Mouse (Mus musculus): ENCODE measurements around the gene Pds5b.
"Not testable (repeated sequence)": the region's sequence is repeated elsewhere in the genome, so short reads cannot be mapped to it uniquely, and the experiment has no call there.

Gene Pds5b

GRCm38 (mm10) chr5:150702714-150703113 lies 29.2 kb downstream of the Pds5b start:
- DNase-seq (ENCODE audit: low read depth, low spot score) = peak; percentile 75

GRCm38 (mm10) chr5:150706651-150707050 lies 33.1 kb downstream of the Pds5b start:
- peak; percentile 49 for DNase-seq (ENCODE audit: low read depth, low spot score)

- not testable (repeated sequence) for DNase-seq (ENCODE audit: low read depth, low spot score)
Observed at GRCm38 (mm10) chr5:150707181-150707580, 33.6 kb downstream of the Pds5b start.

GRCm38 (mm10) chr5:150711503-150711902 lies 38.0 kb downstream of the Pds5b start:
- DNase-seq (ENCODE audit: low read depth, low spot score) = no peak

GRCm38 (mm10) chr5:150713431-150713830 lies 39.9 kb downstream of the Pds5b start:
- peak; percentile 36 for DNase-seq (ENCODE audit: low read depth, low spot score)

- peak; percentile 86 for DNase-seq (ENCODE audit: low read depth, low spot score)
Observed at GRCm38 (mm10) chr5:150717775-150718174, 44.2 kb downstream of the Pds5b start.

- DNase-seq (ENCODE audit: low read depth, low spot score) = no peak
Observed at GRCm38 (mm10) chr5:150724641-150725040, 51.1 kb downstream of the Pds5b start.

GRCm38 (mm10) chr5:150737028-150737427 lies 63.5 kb downstream of the Pds5b start:
- not testable (repeated sequence) for DNase-seq (ENCODE audit: low read depth, low spot score)

- DNase-seq (ENCODE audit: low read depth, low spot score) = no peak
Observed at GRCm38 (mm10) chr5:150739311-150739710, 65.8 kb downstream of the Pds5b start.

GRCm38 (mm10) chr5:150740597-150740996 lies 67.1 kb downstream of the Pds5b start:
- DNase-seq (ENCODE audit: low read depth, low spot score) = no peak

- no peak for DNase-seq (ENCODE audit: low read depth, low spot score)
Observed at GRCm38 (mm10) chr5:150756623-150757022, 83.1 kb downstream of the Pds5b start.

GRCm38 (mm10) chr5:150772403-150772802 lies 98.9 kb downstream of the Pds5b start:
- DNase-seq (ENCODE audit: low read depth, low spot score) = no peak

- no peak for DNase-seq (ENCODE audit: low read depth, low spot score)
Observed at GRCm38 (mm10) chr5:150773083-150773482, 99.5 kb downstream of the Pds5b start.

GRCm38 (mm10) chr5:150788261-150788660 lies 114.7 kb downstream of the Pds5b start:
- no peak for DNase-seq (ENCODE audit: low read depth, low spot score)

- no peak for DNase-seq (ENCODE audit: low read depth, low spot score)
Observed at GRCm38 (mm10) chr5:150789039-150789438, 115.5 kb downstream of the Pds5b start.

- DNase-seq (ENCODE audit: low read depth, low spot score) = no peak
Observed at GRCm38 (mm10) chr5:150794181-150794580, 120.6 kb downstream of the Pds5b start.

GRCm38 (mm10) chr5:150800056-150800455 lies 126.5 kb downstream of the Pds5b start:
- DNase-seq (ENCODE audit: low read depth, low spot score) = no peak

- DNase-seq (ENCODE audit: low read depth, low spot score) = no peak
Observed at GRCm38 (mm10) chr5:150814111-150814990, 140.8 kb downstream of the Pds5b start.

- DNase-seq (ENCODE audit: low read depth, low spot score) = no peak
Observed at GRCm38 (mm10) chr5:150815400-150815799, 141.9 kb downstream of the Pds5b start.

GRCm38 (mm10) chr5:150816775-150817174 lies 143.2 kb downstream of the Pds5b start:
- no peak for DNase-seq (ENCODE audit: low read depth, low spot score)

GRCm38 (mm10) chr5:150818041-150818440 lies 144.5 kb downstream of the Pds5b start:
- DNase-seq (ENCODE audit: low read depth, low spot score) = peak; percentile 13

GRCm38 (mm10) chr5:150818886-150819285 lies 145.3 kb downstream of the Pds5b start:
- DNase-seq (ENCODE audit: low read depth, low spot score) = no peak

GRCm38 (mm10) chr5:150819520-150819919 lies 146.0 kb downstream of the Pds5b start:
- DNase-seq (ENCODE audit: low read depth, low spot score) = no peak

Data from 3T3-L1 (cell line).